Mouse (Mus musculus): Measurements from ENCODE around the gene Wnt8b.

Wnt8b gene

GRCm38 (mm10) chr19:44562652-44563206 is 69.5 kb downstream of the Wnt8b start, which contains the start of gene Hif1an:
Gene Hif1an (plus strand): TSS chr19:44562850.
- DNase-seq (ENCODE audit: low spot score), result peak; percentile 87
